Mouse (Mus musculus) brain, embryonic 14.5 days (tissue): Measurements from ENCODE around the gene Rock2.

ENCODE experiments used
- CTCF ChIP-seq: fragments of 200-500 bp; IDR thresholded peaks from 2 replicates; pipeline ENCODE4 v1.5.1; 2012; ENCODE audit warnings: inconsistent platforms, mild to moderate bottlenecking, moderate library complexity, borderline replicate concordance; ENCODE audit not compliant: insufficient read depth, insufficient read length; ENCODE audit errors: extremely low read depth
- POLR2A ChIP-seq: fragments of 200-500 bp; IDR thresholded peaks from 2 replicates; pipeline ENCODE4 v1.6.1; 2012; ENCODE audit warnings: mild to moderate bottlenecking, inconsistent platforms, borderline replicate concordance; ENCODE audit not compliant: poor library complexity, insufficient read depth, insufficient read length, severe bottlenecking; ENCODE audit errors: extremely low read depth

DNA sequence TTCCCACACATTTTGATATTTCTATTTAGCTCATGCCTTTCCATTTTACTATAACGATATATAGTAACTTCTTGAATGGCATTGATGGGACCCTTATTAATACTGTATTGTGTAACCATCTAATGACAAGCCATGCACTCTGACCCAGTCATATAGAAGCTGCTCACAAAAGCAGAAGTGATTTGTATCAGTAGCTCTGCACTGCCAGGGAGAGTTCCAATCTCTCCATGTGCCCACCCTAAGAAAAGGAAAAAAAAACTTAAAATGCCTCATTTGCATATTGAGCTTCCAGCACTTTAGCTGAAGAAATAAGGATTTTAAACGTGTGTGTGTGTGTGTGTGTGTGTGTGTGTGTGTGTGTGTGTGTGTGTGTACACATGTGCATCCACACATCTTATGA, 97.7 kb downstream of the Rock2 start:
- no peak for TF ChIP-seq CTCF
- TF ChIP-seq POLR2A: no peak
